Mouse (Mus musculus) lung, adult 2 months (tissue): ENCODE data around the gene Cntfr.

Experiments
- CTCF ChIP-seq: fragments of 200-500 bp; IDR thresholded peaks from 2 replicates; pipeline ENCODE4 v1.5.1; 2011; ENCODE audit warnings: mild to moderate bottlenecking, low read length, control low read depth; ENCODE audit not compliant: insufficient read depth
- POLR2A ChIP-seq: fragments of 200-500 bp; IDR thresholded peaks from 2 replicates; pipeline ENCODE4 v1.6.1; 2011; ENCODE audit warnings: low read depth, mild to moderate bottlenecking, control low read depth, low read length, borderline replicate concordance; ENCODE audit errors: extremely low read depth

GRCm38 (mm10) chr4:41635906-41636305 lies 61.0 kb downstream of the Cntfr start:
- TF ChIP-seq POLR2A = no peak
- no peak for TF ChIP-seq CTCF
